Mouse (Mus musculus): ENCODE data around the gene Vwce.

The Vwce gene

DNA sequence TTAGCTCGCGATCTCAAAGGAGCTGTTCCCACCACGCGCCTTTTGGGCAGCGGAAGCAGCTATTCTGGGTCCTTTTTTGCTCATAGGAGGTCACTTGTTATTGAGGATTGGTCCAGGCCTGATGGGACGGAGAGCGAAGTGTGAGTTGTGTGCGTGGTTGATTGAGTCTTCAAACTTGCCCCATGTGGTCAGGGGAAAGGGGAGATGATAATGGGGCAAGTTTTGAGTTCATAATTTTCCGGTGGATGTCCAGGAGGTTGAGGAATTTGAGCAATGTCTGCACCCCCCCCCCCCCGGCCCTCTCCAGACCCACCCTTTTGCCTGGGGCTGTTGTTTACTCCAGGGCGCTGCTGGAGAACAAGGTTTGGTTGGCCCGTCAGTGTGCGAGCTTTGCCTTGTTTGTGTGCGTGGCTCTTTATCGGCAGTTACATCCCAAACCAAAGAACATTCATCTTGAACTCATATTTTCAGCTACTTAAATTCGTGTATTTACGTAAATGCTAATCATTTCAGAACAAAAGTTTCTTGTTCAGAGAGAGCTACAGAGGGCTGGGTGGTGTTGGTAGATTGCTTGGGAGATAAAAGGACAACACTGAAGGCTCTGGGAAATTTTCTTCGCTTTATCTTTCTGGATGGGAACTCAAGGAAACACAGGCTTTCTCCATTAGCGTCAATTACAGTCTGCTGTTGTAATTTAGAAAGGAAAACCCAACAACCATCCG is 28.0 kb upstream of the Vwce start:
- POLR2A ChIA-PET: interaction anchor here (0.6 to 24.0 kb wide), 63 partner anchors 9 to 1832 kb away, joined by 3 to 468 read pairs (median 5); partner anchors contain the start of genes Cpsf7 (in 3 of the 4), Cyb561a3 (in 3 of the 4), Tmem138 (in 3 of the 4) and Lrrc10b (in 2 of the 4)
- CTCF ChIA-PET: interaction anchor here in 1 of 4 experiments (0.7 to 2.0 kb wide), 3 partner anchors 10 to 374 kb away, joined by 3 to 5 read pairs (median 4); no protein-coding TSS in a partner anchor

DNA sequence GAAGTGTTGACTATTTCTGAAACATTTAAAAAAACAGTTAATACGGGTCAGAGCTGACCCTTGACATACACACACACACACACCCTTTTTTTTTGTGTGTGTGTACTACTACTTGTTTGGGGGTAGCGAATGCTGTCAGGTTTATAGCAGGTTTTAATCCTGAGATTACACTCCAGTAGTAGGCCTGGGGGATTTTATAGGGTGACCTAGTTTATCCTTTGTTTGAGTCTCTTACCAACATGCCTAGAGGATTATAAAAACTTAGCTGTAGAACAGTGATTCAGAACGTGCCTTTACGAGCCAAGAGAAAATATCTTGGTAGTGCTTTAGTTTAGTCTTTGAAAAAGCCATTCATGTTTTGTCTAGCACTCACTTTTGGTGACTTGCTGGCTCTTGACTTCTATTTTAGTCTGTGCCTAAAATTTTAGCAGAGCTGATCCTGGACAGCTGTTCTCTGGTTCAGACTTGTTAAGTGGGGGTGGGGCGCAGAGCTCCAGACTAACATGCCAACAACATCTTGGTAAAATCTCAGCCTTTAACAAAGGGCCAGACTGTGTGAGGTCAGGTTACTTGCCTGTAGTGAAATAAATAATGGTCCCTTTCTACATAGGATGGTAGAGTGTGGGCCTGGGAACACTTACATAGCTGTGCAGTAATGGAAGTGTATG is 25.3 kb upstream of the Vwce start:
- CTCF ChIA-PET: interaction anchor here in 2 of 4 experiments (0.6 to 1.1 kb wide), 2 partner anchors 32 to 101 kb away, joined by 3 read pairs; partner anchors contain the start of genes Cyb561a3 (in 1 of the 2) and Tmem138 (in 1 of the 2)

DNA sequence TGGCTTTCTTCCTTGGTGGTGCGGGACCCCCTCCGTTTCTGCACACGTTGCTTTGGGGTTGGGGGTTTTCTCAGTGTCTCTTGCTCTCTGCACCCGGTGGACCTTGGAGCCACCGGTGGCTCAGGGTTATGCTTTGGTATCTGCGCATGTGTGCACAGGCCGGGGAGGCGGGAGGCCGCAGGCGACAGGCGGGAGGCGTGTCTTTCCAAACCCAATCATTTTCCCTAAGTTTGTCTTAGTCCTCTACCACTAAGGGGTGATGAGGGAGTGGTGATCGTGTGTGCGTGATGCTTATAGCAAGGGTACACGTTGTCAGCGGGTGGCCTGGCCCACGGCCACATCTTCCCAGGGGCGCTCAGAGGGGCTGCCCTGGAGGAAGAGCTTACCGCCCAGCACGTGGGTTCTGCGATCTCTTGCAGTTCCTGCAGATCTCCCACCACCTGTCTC is 882 bp downstream of the Vwce start:
- ChIA-PET CTCF (interaction anchor here in 3 of 4 experiments (0.6 to 1.8 kb wide), 12 partner anchors 9 to 345 kb away, joined by 3 to 6 read pairs (median 4); partner anchors contain the start of gene Sdhaf2 (in 1 of the 3)), POLR2A (interaction anchor here (0.6 to 23.9 kb wide), 15 partner anchors 9 to 212 kb away, joined by 3 to 468 read pairs (median 4); partner anchors contain the start of genes Ddb1 (in 2 of the 4), Sdhaf2 (in 2 of the 4), Tkfc (in 2 of the 4) and Cpsf7 (in 1 of the 4))

More for the DNA sequence above, 25.3 kb upstream of the Vwce start:
- POLR2A ChIA-PET: interaction anchor here (0.8 to 24.0 kb wide), 25 partner anchors 8 to 286 kb away, joined by 3 to 468 read pairs (median 4); partner anchors contain the start of genes Cpsf7 (in 2 of the 4), Sdhaf2 (in 2 of the 4), Tmem138 (in 2 of the 4) and Vwce (in 2 of the 4)

DNA sequence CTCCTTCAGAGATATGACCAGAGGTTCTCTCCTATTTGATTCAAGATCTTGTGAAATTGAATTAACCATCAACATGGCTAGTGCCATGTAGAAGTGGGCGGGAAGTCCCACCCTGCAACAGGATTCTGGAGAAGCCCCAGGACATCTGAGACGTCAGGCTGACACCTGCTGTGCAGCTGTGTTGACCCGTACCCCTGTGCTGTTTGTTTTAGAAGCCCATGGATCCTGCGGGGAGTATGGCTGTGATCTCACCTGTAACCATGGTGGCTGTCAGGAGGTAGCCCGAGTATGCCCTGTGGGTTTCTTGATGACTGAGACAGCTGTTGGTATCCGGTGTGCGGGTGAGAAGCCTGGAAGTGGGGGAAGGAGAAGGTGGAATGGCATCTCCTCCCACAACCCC is 3.8 kb downstream of the Vwce start:
- POLR2A ChIA-PET: interaction anchor here in 1 of 4 experiments (23.9 kb wide), 1 partner anchor 25 kb away, joined by 468 read pairs; the partner anchor contains the start of genes Ddb1 and Tkfc
- CTCF ChIA-PET: interaction anchor here in 1 of 4 experiments (0.9 kb wide), 1 partner anchor 35 kb away, joined by 3 read pairs; no protein-coding TSS in a partner anchor

DNA sequence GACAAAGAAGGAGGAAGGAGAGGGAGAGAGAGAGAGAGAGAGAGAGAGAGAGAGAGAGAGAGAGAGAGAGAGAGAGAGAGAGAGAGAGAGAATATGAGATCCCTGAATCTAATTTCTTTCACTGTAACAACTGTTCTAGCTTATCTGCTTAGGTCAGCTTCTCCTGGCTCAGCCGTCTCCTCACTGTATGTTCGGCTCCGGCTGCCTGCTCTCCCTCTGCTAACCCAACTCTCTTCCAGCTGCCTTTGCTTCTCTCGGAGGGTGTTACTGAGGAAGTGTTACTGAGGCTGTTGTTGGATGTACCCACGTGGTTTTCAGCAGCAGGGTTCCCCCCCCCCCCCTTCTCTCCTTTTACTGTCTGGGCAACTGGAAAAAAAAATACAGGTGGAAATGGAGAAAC is 6.1 kb downstream of the Vwce start:
- POLR2A ChIA-PET: interaction anchor here in 2 of 4 experiments (0.7 to 23.9 kb wide), 3 partner anchors 11 to 38 kb away, joined by 4 to 468 read pairs (median 6); partner anchors contain the start of genes Ddb1 (in 1 of the 2) and Tkfc (in 1 of the 2)
- CTCF ChIA-PET: interaction anchor here in 1 of 4 experiments (0.7 to 1.0 kb wide), 2 partner anchors 61 to 280 kb away, joined by 3 to 5 read pairs; partner anchors contain the start of gene Zp1

DNA sequence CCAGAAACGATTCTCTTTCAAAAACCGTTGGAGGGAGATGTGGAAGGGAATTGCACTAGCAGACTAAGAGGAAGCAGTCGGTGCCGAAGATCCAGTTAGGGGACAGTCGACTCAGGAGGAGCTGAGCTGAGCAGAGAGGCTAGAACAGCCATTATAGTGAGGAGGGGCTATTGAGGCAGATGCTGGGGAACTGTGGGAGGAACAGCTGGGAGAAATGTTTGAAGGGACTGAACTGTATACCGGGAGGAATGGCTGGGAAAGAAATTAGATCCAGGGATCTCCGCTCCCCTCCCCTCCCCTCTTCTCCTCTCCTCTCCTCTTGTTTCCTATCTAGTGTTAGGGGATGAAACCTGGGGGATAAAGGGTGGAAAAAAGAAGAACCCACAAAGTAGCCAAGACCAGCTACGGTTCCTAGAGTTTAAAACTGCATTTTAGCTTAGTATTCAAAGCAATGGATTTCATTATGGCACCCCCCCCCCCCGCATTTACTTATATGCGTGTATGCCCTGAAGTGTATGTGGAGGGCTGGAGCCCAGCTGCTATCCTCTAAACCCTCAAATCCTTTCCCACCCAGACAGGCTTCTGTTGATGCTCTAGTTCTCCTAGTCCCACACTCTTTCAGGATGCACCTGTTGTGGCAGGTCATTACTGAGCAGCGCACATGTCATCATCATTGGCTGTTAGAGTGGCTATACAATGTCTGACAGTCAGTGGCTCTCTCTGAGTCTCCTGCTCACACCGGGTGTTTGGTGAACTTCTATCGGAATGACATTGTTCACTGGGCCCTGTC is 6.8 kb downstream of the Vwce start:
- POLR2A ChIA-PET: interaction anchor here in 2 of 4 experiments (0.7 to 23.9 kb wide), 3 partner anchors 11 to 39 kb away, joined by 4 to 468 read pairs (median 6); partner anchors contain the start of genes Ddb1 (in 1 of the 2) and Tkfc (in 1 of the 2)
- CTCF ChIA-PET: interaction anchor here in 3 of 4 experiments (0.6 to 1.0 kb wide), 4 partner anchors 62 to 280 kb away, joined by 3 to 5 read pairs (median 4); partner anchors contain the start of genes Cyb561a3 (in 1 of the 3), Tmem138 (in 1 of the 3) and Zp1 (in 1 of the 3)

DNA sequence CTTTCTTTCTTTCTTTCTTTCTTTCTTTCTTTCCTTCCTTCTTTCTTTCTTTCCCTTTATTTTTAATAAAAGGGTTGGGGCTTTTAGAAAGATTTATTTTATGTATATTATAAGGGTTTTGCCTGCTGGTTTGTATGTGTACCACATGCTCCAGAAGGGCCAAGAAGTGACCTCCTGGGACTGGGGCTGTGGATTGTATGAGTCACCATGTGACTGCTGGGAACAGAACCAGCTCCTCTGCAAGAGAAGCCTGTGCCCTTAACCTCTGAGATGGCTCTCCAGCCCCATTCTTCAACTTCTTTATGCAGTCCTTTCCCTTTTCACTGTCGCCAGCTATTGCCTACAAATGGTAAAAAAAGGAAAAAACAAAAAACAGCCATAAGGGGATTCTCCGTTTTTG is 11.6 kb downstream of the Vwce start:
- POLR2A ChIA-PET: interaction anchor here in 2 of 4 experiments (0.8 to 23.9 kb wide), 6 partner anchors 8 to 69 kb away, joined by 3 to 468 read pairs (median 4); partner anchors contain the start of genes Cyb561a3 (in 1 of the 2), Ddb1 (in 1 of the 2), Tkfc (in 1 of the 2) and Tmem138 (in 1 of the 2)
- CTCF ChIA-PET: no interaction called here

DNA sequence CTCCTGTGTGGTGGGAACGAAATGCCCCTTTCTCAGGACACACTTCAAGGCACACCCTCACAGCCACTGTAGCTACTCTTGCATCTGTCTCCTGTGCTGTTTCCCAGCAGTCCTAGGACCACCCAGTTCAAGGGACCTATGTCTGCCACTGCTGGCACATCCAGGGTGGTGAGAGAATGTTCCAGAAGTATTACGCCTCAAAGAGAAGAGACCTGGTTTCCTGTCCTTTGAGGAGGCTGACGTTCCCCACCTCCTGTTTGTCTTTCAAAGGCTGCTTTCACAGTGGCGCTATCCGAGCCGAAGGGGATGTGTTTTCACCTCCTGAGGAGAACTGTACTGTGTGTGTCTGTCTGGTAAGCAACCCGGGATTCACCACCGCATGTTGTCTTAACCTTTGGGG is 14.1 kb downstream of the Vwce start:
- CTCF ChIA-PET: interaction anchor here in 1 of 4 experiments (0.6 to 1.4 kb wide), 2 partner anchors 9 to 45 kb away, joined by 3 read pairs; no protein-coding TSS in a partner anchor
- POLR2A ChIA-PET: interaction anchor here in 1 of 4 experiments (1.6 kb wide), 1 partner anchor 42 kb away, joined by 6 read pairs; the partner anchor contains the start of genes Ddb1 and Tkfc

DNA sequence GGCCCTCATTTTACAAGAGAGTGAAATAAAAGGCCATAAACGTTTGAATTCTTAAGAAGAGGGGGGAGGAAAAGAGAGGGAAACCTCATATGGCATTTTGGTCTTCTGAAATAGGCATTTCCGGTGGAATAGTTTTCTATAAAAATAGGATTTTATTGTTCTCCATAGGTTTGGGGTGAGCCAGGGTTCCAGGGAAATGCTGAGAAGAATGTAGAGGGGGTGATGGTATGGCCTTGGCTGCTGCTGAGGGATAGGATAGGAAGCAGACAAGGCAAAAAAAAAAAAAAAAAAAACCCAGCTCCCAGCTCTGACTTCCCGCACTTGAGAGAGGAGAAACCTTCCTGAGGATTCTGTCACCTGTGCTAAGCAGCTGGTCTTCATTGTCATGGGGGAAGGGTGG is 22.0 kb downstream of the Vwce start:
- ChIA-PET CTCF (interaction anchor here (0.6 to 1.4 kb wide), 6 partner anchors 9 to 252 kb away, joined by 3 to 10 read pairs (median 3); partner anchors contain the start of gene Vwce (in 1 of the 4)), POLR2A (interaction anchor here in 3 of 4 experiments (0.6 to 2.3 kb wide), 10 partner anchors 9 to 299 kb away, joined by 3 to 10 read pairs (median 4); partner anchors contain the start of genes Prpf19 (in 1 of the 3) and Tkfc (in 1 of the 3))

DNA sequence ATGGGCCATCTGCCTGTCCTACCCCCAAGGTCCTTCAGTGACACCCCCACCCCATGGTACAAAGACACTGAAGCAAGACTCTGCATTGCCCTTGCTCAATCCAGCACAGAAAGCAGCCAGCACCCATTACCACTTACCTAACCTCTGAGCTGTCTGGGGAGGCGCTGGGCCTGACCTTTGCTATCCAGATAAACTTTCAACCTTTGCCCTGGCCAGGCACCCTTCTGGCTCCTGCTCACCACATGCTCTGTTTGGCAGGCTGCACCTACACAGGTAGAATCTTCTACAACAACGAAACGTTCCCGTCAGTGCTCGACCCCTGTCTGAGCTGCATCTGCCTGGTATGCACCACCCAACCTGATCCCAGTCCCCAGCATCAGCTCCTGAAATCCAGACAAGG is 23.7 kb downstream of the Vwce start:
- ChIA-PET POLR2A (interaction anchor here in 1 of 4 experiments (1.0 kb wide), 1 partner anchor 14 kb away, joined by 3 read pairs; no protein-coding TSS in a partner anchor), CTCF (interaction anchor here in 2 of 4 experiments (0.5 to 0.8 kb wide), 5 partner anchors 10 to 322 kb away, joined by 3 to 6 read pairs (median 3); no protein-coding TSS in a partner anchor)

DNA sequence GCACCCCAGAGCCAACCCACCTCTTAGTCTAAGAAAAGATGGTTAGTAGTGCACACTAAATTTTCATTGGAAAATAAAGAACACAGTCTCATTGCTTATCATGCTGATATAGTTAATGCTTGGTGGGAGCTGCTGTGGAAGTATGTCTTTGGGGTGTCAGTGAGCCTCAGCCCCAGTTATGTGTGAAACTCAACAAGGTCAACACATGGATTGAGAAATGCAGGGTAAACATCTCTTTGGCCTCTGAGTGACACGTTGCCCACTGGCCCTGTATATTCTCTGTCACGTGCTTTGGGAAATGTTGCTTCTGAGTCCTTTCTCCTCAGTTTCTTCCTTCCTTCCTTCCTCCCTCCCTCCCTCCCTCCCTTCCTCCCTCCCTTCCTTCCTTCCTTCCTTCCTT is 24.4 kb downstream of the Vwce start:
- POLR2A ChIA-PET: no interaction called here
- CTCF ChIA-PET: interaction anchor here in 3 of 4 experiments (0.6 to 0.8 kb wide), 5 partner anchors 21 to 376 kb away, joined by 3 to 8 read pairs (median 4); no protein-coding TSS in a partner anchor

DNA sequence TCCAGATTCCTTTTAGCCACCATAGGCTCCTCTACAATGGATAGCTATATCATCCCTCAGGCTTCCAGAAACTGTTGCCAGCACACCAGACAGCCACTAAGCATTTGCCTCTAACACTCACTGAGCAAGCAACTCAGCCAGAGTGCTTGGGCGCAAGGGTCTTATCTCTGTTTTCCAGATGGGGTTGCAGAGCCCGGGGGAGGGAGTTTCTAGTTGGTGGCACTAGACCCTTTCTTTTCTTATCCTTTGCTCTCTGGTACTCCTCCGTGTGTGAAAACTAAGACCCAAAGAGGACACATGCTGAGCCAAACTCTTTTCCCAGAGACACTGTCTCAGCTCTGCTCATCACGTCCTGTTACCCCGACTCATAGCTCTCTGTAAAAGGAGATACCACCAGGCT is 27.4 kb downstream of the Vwce start:
- ChIA-PET CTCF (interaction anchor here in 1 of 4 experiments (1.0 to 1.4 kb wide), 3 partner anchors 8 to 318 kb away, joined by 4 to 5 read pairs (median 4); no protein-coding TSS in a partner anchor), POLR2A (interaction anchor here (0.6 to 0.8 kb wide), 4 partner anchors 10 to 1350 kb away, joined by 3 to 4 read pairs (median 4); partner anchors contain the start of gene Tmem109 (in 1 of the 4))

DNA sequence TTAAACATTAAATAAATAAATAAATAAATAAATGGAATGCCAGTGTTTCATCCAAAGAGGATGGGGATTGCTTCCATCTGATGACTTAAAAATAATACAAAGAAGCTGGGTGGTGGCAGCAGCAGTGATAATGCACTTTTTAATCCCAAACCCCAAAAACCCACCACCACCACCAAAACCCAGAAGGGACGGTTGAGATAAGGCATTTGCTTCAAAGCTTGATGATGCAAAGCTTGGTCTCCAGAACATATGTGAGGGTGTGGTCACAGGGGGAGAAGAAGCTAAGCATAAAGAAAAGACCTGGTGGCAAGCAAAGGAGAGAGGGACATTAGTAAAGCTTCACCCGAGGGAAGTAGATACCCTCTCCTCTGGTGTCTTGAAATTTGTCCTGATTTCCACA is 27.9 kb downstream of the Vwce start:
- POLR2A ChIA-PET: interaction anchor here in 1 of 4 experiments (0.6 kb wide), 1 partner anchor 1349 kb away, joined by 4 read pairs; no protein-coding TSS in a partner anchor
- CTCF ChIA-PET: interaction anchor here in 1 of 4 experiments (1.0 to 1.4 kb wide), 3 partner anchors 9 to 318 kb away, joined by 4 to 5 read pairs (median 4); no protein-coding TSS in a partner anchor

DNA sequence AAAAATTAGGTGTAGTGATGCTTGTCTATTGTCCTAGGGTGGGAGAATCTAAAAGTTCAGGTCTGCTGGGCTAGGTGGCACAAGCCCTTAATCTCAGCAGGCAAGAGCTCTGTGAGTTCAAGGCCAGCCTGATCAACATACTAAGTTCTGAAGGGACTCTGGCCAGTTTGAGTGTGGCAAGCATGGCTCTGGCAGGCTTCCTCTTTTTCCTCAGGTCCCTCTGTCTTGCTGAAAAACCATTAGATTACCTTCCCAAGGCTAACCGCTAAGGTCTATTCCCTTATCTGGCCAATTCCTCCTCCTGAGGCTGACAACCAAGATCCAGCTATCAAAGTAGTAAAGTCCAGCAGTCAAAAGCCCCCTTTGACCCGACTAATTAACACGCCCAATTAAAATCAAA is 28.7 kb downstream of the Vwce start:
- ChIA-PET CTCF (interaction anchor here in 1 of 4 experiments (1.4 kb wide), 1 partner anchor 46 kb away, joined by 4 read pairs; no protein-coding TSS in a partner anchor), POLR2A (interaction anchor here in 1 of 4 experiments (0.6 kb wide), 1 partner anchor 287 kb away, joined by 5 read pairs; no protein-coding TSS in a partner anchor)

DNA sequence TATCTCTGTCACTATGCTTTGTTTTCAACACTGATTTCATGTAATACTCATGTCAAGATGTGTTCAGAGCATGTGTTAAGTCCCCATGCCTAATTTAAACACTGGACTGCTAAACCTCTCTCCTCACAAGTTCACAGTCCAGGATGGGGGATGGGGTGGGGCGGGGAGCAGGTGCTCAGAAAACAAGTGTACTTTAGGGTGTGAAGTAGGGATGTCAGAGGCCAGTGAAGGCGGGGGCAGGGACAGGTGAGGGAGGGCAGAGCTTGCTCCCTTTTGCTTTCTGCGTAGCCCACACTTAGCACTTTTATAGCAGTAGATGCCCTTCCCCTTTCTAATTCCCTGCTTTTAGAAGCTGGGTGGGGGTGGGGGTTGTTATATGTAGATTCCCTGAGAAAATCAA is 31.1 kb downstream of the Vwce start:
- CTCF ChIA-PET: interaction anchor here in 3 of 4 experiments (0.6 to 2.4 kb wide), 12 partner anchors 10 to 450 kb away, joined by 3 to 21 read pairs (median 6); no protein-coding TSS in a partner anchor
- POLR2A ChIA-PET: interaction anchor here in 1 of 4 experiments (0.8 kb wide), 1 partner anchor 9 kb away, joined by 4 read pairs; no protein-coding TSS in a partner anchor

DNA sequence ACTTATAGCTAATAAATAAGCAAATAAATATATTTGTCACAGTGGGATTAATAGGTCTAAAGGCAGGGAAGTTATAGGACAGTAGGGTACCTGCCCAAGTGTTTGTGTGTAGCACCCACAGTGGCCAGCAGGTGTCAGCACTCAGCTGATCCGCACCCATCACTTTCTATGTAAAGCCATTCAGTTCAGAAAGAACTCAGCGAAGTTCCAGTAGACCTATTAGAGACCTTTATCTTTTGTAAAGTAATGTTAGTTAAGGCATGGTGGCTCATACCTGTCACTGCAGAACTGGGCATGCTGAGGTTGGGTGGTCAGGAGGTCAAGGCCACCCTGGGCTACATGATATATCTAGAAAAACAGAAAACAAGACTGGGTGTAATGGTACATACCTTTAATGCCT is 31.5 kb downstream of the Vwce start:
- ChIA-PET POLR2A (interaction anchor here in 2 of 4 experiments (0.6 to 0.8 kb wide), 2 partner anchors 8 to 53 kb away, joined by 3 to 4 read pairs; no protein-coding TSS in a partner anchor), CTCF (interaction anchor here in 3 of 4 experiments (0.5 to 2.4 kb wide), 12 partner anchors 10 to 449 kb away, joined by 3 to 21 read pairs (median 4); no protein-coding TSS in a partner anchor)
